Mouse (Mus musculus) myocyte (in vitro differentiated cells): ENCODE results near the gene Ddost.

Experiments used
- CEBPB ChIP-seq: IDR thresholded peaks from 2 replicates; pipeline ENCODE4 v1.6.1; 2011; ENCODE audit warnings: mild to moderate bottlenecking, moderate library complexity; ENCODE audit not compliant: poor library complexity, insufficient read depth, severe bottlenecking
- MAX ChIP-seq: IDR thresholded peaks from one replicate; pipeline ENCODE4 v1.6.1; 2011; ENCODE audit warnings: low read depth, mild to moderate bottlenecking, control low read depth
- POLR2A ChIP-seq: IDR thresholded peaks from one replicate; pipeline ENCODE4 v1.6.1; 2011; ENCODE audit warnings: low read depth, mild to moderate bottlenecking, control low read depth, moderate library complexity; ENCODE audit not compliant: insufficient read length
- POLR2AphosphoS2 ChIP-seq: IDR thresholded peaks from one replicate; pipeline ENCODE4 v1.6.1; 2011; ENCODE audit warnings: low read depth, control low read depth; ENCODE audit not compliant: insufficient read length
- SRF ChIP-seq: IDR thresholded peaks from one replicate; pipeline ENCODE4 v1.6.1; 2011; ENCODE audit warnings: low read depth; ENCODE audit not compliant: control insufficient read depth, insufficient read length
- USF1 ChIP-seq: IDR thresholded peaks from one replicate; pipeline ENCODE4 v1.6.1; 2011; ENCODE audit warnings: low read depth, mild to moderate bottlenecking, control low read depth, moderate library complexity

- TF ChIP-seq POLR2A (no peak), SRF (no peak), MAX (no peak), POLR2AphosphoS2 (no peak), USF1 (no peak), CEBPB (no peak)
These were observed 15.8 kb upstream of the Ddost start for GRCm38 (mm10) chr4:138288691-138289090.
